Mouse (Mus musculus): ENCODE data around the gene Akap8. TPM values are rescaled to one million over a fixed set of nuclear protein-coding genes. Genes with fewer than 3 reads are reported as not detected.

The Akap8 gene
- polyA plus RNA-seq, 1 experiment from 2014 or later: 81.4 TPM

- Histone ChIP-seq H3K36me3 (ENCODE audit: control insufficient read depth, insufficient read depth) (peaks cover 83% of the 10 kb centered on the region), H3K9ac (ENCODE audit: low read length) (no peak overlapping the region), H3K27ac (ENCODE audit: low read length) (no peak overlapping the region), H3K4me2 (ENCODE audit: low read depth, low read length) (no peak overlapping the region), H3K9me3 (replicated peaks; ENCODE audit: control insufficient read depth, low read length) (no peaks in the 10 kb centered on the region), H3K4me3 (ENCODE audit: low read length) (no peak overlapping the region), H3K4me1 (ENCODE audit: control insufficient read depth, insufficient read depth, low read length) (no peaks in the 10 kb centered on the region), H3K27me3 (ENCODE audit: control insufficient read depth, insufficient read depth, low read length) (no peaks in the 10 kb centered on the region)
- ATAC-seq (replicated peaks; ENCODE audit: extremely low read depth, insufficient read depth, low FRiP score): no peak
- WGBS: 60% methylated on average over 31 of the region's 31 CpGs
These were observed 12.8 kb upstream of the Akap8 start for GRCm38 (mm10) chr17:32333675-32334303.

GRCm38 (mm10) chr17:32327501-32327900 is 6.5 kb upstream of the Akap8 start:
- no peak for ATAC-seq (replicated peaks; ENCODE audit: extremely low read depth, insufficient read depth, low FRiP score)
- H3K9me3 ChIP-seq (replicated peaks; ENCODE audit: control insufficient read depth, low read length): no peaks in the 10 kb centered on the region
- no peak overlapping the region for H3K9ac ChIP-seq (ENCODE audit: low read length)
- peaks cover 4% of the 10 kb centered on the region; the same call in 1 of the 2 replicates for H3K4me1 ChIP-seq (ENCODE audit: control insufficient read depth, insufficient read depth, low read length)
- H3K4me2 ChIP-seq (ENCODE audit: low read depth, low read length): no peak overlapping the region
- no peak overlapping the region for H3K27ac ChIP-seq (ENCODE audit: low read length)
- no peak overlapping the region for H3K4me3 ChIP-seq (ENCODE audit: low read length)
- no peaks in the 10 kb centered on the region for H3K27me3 ChIP-seq (ENCODE audit: control insufficient read depth, insufficient read depth, low read length)
- H3K36me3 ChIP-seq (ENCODE audit: control insufficient read depth, insufficient read depth): peaks cover 47% of the 10 kb centered on the region

DNA sequence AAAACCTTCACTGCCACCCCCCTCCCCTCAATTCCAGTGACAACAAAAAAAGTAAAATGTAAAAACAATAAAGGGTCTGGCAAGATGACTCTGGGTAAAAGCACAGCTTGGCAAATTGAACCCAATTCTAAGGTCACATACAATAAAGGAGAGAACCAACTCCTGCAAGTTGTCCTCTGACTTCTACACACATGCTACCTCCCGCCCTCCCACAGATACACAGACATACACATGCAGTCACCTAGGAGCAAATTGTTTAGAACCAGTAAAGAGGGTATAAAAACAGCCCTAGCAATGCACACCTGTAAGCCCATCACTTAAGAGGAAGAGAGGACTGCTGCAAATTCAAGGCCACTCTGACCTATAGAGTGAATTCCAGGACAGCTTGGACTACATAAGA is 1.8 kb upstream of the Akap8 start:
- Histone ChIP-seq H3K4me2 (ENCODE audit: low read depth, low read length) (no peak overlapping the region), H3K4me3 (ENCODE audit: low read length) (no peak overlapping the region), H3K36me3 (ENCODE audit: control insufficient read depth, insufficient read depth) (peaks cover 22% of the 10 kb centered on the region), H3K27me3 (ENCODE audit: control insufficient read depth, insufficient read depth, low read length) (no peaks in the 10 kb centered on the region), H3K9me3 (replicated peaks; ENCODE audit: control insufficient read depth, low read length) (no peaks in the 10 kb centered on the region), H3K4me1 (ENCODE audit: control insufficient read depth, insufficient read depth, low read length) (peaks cover 22% of the 10 kb centered on the region), H3K27ac (ENCODE audit: low read length) (no peak overlapping the region), H3K9ac (ENCODE audit: low read length) (no peak overlapping the region; the same call in 1 of the 2 replicates)
- no peak for ATAC-seq (replicated peaks; ENCODE audit: extremely low read depth, insufficient read depth, low FRiP score)
- WGBS: 90% methylated on average over 1 of the region's 1 CpGs

DNA sequence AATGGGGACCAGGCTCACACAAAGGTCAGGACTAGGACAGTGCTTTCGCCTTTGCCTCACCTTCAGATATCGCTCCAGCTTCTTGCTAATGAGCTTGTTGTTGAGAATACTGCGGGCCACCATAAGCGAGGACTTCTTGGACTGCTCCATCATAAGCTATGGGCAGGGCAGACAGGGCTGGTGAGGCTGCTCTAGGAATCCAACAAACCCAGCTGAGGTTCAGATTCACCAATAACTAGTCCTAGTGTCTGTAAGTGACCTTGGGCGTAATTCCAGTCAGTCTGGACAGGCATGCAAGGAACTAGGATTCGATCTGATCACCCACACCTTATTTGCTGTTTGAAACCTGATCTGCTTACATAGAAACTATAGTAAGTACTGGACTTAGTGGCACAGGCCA is 798 bp upstream of the Akap8 start:
- peak overlapping the region; percentile 99 for H3K4me3 ChIP-seq (ENCODE audit: low read length)
- H3K27me3 ChIP-seq (ENCODE audit: control insufficient read depth, insufficient read depth, low read length): no peaks in the 10 kb centered on the region
- peaks cover 22% of the 10 kb centered on the region for H3K4me1 ChIP-seq (ENCODE audit: control insufficient read depth, insufficient read depth, low read length)
- 14% methylated on average over 6 of the region's 6 CpGs for WGBS
- H3K27ac ChIP-seq (ENCODE audit: low read length): peak overlapping the region; percentile 98
- ATAC-seq (replicated peaks; ENCODE audit: extremely low read depth, insufficient read depth, low FRiP score): no peak
- peak overlapping the region; percentile 77 for H3K9ac ChIP-seq (ENCODE audit: low read length)
- no peaks in the 10 kb centered on the region for H3K9me3 ChIP-seq (replicated peaks; ENCODE audit: control insufficient read depth, low read length)
- peaks cover 27% of the 10 kb centered on the region for H3K36me3 ChIP-seq (ENCODE audit: control insufficient read depth, insufficient read depth)
- H3K4me2 ChIP-seq (ENCODE audit: low read depth, low read length): peak overlapping the region; percentile 88

DNA sequence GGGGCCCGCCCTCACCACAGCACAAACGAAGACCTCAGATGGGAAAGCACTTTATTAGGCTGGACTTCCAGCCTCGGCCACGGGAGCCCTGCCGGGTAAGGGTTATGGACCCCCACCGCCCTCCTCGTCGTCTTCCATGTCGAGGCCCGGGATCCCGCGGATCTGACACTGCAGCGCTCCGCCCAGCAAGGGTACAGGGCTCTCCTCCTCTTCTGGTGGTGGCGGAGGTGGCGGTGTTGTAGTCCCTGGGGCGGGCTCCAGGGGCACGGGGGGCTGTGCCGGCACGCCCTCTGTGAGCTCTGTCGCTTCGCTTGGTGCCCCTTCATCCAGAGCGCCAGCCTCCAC is 324 bp upstream of the Akap8 start:
- ATAC-seq (replicated peaks; ENCODE audit: extremely low read depth, insufficient read depth, low FRiP score): peak; percentile 58
- 0% methylated on average over 23 of the region's 23 CpGs for WGBS

DNA sequence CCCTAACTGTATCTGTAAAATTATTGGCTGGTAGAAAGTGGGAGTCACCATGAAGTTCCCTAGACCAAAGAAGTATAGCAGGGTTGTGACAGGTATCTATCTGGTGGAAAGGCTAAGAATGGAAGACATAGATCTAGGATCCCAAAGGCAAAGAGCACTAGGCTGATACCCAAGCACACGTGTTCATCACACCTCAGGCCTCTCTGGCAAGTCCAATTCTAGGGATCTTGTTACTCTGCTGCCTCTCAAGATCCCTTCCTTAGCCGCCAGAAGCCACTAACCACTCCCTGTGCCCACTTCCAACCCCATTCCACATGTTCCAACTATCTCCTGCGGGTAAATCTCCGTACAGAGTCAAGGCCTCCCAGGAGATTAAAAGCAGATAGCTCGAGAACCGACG is 1.1 kb downstream of the Akap8 start:
- Histone ChIP-seq H3K4me1 (ENCODE audit: control insufficient read depth, insufficient read depth, low read length) (peaks cover 22% of the 10 kb centered on the region), H3K27me3 (ENCODE audit: control insufficient read depth, insufficient read depth, low read length) (no peaks in the 10 kb centered on the region), H3K9ac (ENCODE audit: low read length) (peak overlapping the region; percentile 89), H3K4me2 (ENCODE audit: low read depth, low read length) (peak overlapping the region; percentile 93), H3K27ac (ENCODE audit: low read length) (peak overlapping the region; percentile 98), H3K9me3 (replicated peaks; ENCODE audit: control insufficient read depth, low read length) (no peaks in the 10 kb centered on the region), H3K4me3 (ENCODE audit: low read length) (peak overlapping the region; percentile 99), H3K36me3 (ENCODE audit: control insufficient read depth, insufficient read depth) (peaks cover 36% of the 10 kb centered on the region)
- WGBS: under 1% methylated on average over 7 of the region's 7 CpGs
- ATAC-seq (replicated peaks; ENCODE audit: extremely low read depth, insufficient read depth, low FRiP score): no peak

More for the DNA sequence above, 324 bp upstream of the Akap8 start:
- Histone ChIP-seq H3K4me1 (ENCODE audit: control insufficient read depth, insufficient read depth, low read length) (peaks cover 22% of the 10 kb centered on the region), H3K9me3 (replicated peaks; ENCODE audit: control insufficient read depth, low read length) (no peaks in the 10 kb centered on the region), H3K27me3 (ENCODE audit: control insufficient read depth, insufficient read depth, low read length) (no peaks in the 10 kb centered on the region), H3K4me2 (ENCODE audit: low read depth, low read length) (peak overlapping the region; percentile 88), H3K9ac (ENCODE audit: low read length) (peak overlapping the region; percentile 77), H3K27ac (ENCODE audit: low read length) (peak overlapping the region; percentile 98), H3K4me3 (ENCODE audit: low read length) (peak overlapping the region; percentile 99), H3K36me3 (ENCODE audit: control insufficient read depth, insufficient read depth) (peaks cover 30% of the 10 kb centered on the region)

- peaks cover 19% of the 10 kb centered on the region for H3K4me1 ChIP-seq (ENCODE audit: control insufficient read depth, insufficient read depth, low read length)
- H3K4me2 ChIP-seq (ENCODE audit: low read depth, low read length): no peak overlapping the region
- no peak overlapping the region for H3K4me3 ChIP-seq (ENCODE audit: low read length)
- H3K27me3 ChIP-seq (ENCODE audit: control insufficient read depth, insufficient read depth, low read length): no peaks in the 10 kb centered on the region
- H3K9ac ChIP-seq (ENCODE audit: low read length): no peak overlapping the region
- H3K9me3 ChIP-seq (replicated peaks; ENCODE audit: control insufficient read depth, low read length): no peaks in the 10 kb centered on the region
- H3K36me3 ChIP-seq (ENCODE audit: control insufficient read depth, insufficient read depth): peaks cover 53% of the 10 kb centered on the region
- WGBS: 85% methylated on average over 3 of the region's 3 CpGs
- no peak overlapping the region for H3K27ac ChIP-seq (ENCODE audit: low read length)
- no peak for ATAC-seq (replicated peaks; ENCODE audit: extremely low read depth, insufficient read depth, low FRiP score)
These were observed 3.3 kb downstream of the Akap8 start for GRCm38 (mm10) chr17:32317708-32318107.

DNA sequence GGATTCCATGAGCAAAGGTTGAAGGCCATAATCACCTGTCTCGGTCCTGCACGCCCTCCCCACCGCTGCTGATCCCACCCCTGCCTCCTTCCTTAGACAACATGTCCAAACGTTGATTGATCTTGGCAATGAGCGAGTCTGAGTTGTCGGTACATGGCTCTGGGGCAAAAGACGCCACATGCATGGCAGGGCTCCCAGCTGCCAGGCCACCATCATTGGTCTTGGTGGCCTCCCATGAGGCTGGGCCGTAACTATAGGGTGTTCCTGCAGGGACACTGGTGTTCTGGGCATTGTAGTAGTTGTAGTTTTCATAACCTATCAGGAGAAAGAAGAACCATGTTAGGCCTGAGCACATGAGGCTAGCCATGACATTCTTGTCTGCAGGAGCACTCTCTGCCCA is 4.0 kb downstream of the Akap8 start:
- WGBS: 91% methylated on average over 8 of the region's 8 CpGs
- no peaks in the 10 kb centered on the region for H3K9me3 ChIP-seq (replicated peaks; ENCODE audit: control insufficient read depth, low read length)

DNA sequence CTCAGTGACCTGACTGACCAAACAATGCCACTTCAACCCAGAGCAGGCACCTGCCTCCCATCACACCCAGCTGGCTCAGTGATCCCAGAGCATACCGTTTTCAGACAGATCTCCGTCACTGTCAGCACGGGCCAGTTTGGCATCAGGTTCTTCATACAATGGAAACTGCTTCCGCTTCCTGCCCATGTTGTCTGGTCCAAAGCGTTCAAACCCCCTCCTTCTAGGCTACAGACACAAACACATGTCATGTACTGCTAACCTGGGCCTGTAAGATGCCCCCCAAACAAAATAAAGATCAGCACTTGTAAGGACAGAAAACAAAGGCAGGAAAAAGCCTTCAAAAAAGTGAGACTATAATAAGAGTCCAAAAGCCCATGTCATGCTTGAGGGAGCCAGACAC is 5.5 kb downstream of the Akap8 start:
- Histone ChIP-seq H3K36me3 (ENCODE audit: control insufficient read depth, insufficient read depth) (peaks cover 71% of the 10 kb centered on the region), H3K9me3 (replicated peaks; ENCODE audit: control insufficient read depth, low read length) (no peaks in the 10 kb centered on the region), H3K27ac (ENCODE audit: low read length) (no peak overlapping the region), H3K4me3 (ENCODE audit: low read length) (no peak overlapping the region), H3K4me1 (ENCODE audit: control insufficient read depth, insufficient read depth, low read length) (peaks cover 10% of the 10 kb centered on the region), H3K27me3 (ENCODE audit: control insufficient read depth, insufficient read depth, low read length) (no peaks in the 10 kb centered on the region), H3K4me2 (ENCODE audit: low read depth, low read length) (no peak overlapping the region), H3K9ac (ENCODE audit: low read length) (no peak overlapping the region)
- no peak for ATAC-seq (replicated peaks; ENCODE audit: extremely low read depth, insufficient read depth, low FRiP score)
- 92% methylated on average over 5 of the region's 5 CpGs for WGBS

More for the DNA sequence above, 4.0 kb downstream of the Akap8 start:
- no peak for ATAC-seq (replicated peaks; ENCODE audit: extremely low read depth, insufficient read depth, low FRiP score)
- Histone ChIP-seq H3K9ac (ENCODE audit: low read length) (no peak overlapping the region), H3K4me1 (ENCODE audit: control insufficient read depth, insufficient read depth, low read length) (peaks cover 13% of the 10 kb centered on the region), H3K4me3 (ENCODE audit: low read length) (no peak overlapping the region), H3K36me3 (ENCODE audit: control insufficient read depth, insufficient read depth) (peaks cover 60% of the 10 kb centered on the region), H3K4me2 (ENCODE audit: low read depth, low read length) (no peak overlapping the region), H3K27ac (ENCODE audit: low read length) (no peak overlapping the region), H3K27me3 (ENCODE audit: control insufficient read depth, insufficient read depth, low read length) (no peaks in the 10 kb centered on the region)
